Mouse (Mus musculus) ES-Bruce4 (cell line): ENCODE results near the gene Vamp3.

Source experiments
- CTCF ChIP-seq: IDR thresholded peaks from one replicate; pipeline ENCODE4 v1.8.1; 2011; ENCODE audit warnings: low read depth, low read length
- EP300 ChIP-seq: IDR thresholded peaks from 2 replicates; pipeline ENCODE4 v1.6.1; 2011; ENCODE audit warnings: low read depth, low read length; ENCODE audit not compliant: insufficient read depth

DNA sequence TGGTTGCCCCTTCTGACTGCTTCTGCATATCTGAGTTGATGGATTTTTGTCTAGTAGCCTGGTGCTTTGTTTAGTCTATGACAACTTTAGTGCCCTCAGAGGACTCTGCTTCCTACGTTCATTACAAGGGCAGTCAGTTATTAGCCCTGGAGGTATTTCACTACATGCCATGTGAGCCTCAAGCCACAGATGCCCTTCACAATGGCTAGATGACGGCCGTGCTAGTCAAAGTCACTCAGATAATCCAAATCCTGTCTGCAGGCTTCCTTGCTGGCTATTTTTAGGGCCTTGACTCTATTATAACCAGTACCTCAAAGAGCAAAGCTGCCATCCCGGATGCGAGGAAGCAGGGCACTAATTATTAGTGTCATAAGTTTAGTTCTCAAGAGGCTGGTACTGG, 25.3 kb upstream of the Vamp3 start:
- TF ChIP-seq CTCF (no peak), EP300 (no peak)
